Mouse (Mus musculus): ENCODE measurements around the gene 1700013F07Rik. TPM values are rescaled to one million over a fixed set of nuclear protein-coding genes. Genes with fewer than 3 reads are reported as not detected.
"Not testable (repeated sequence)": the region's sequence is repeated elsewhere in the genome, so short reads cannot be mapped to it uniquely, and the experiment has no call there.

1700013F07Rik gene
- 3.1 and 4.4 TPM in 2 replicates for polyA plus RNA-seq (2015; fragmentation: Nextera tagmentation; extraction: Ambion mirVana)

GRCm38 (mm10) chr3:108533951-108534350 is at the start of gene 1700013F07Rik:
Gene 1700013F07Rik (plus strand): TSS chr3:108534150.
- 90% methylated on average over 6 of the region's 6 CpGs for WGBS
- Histone ChIP-seq H3K9me3 (replicated peaks; ENCODE audit: control insufficient read depth, low read length, poor library complexity, severe bottlenecking) (no peaks in the 10 kb centered on the region), H3K4me2 (ENCODE audit: low read length) (no peak within 1 kb of the TSS), H3K9ac (ENCODE audit: low read depth, low read length) (no peak within 1 kb of the TSS), H3K27ac (ENCODE audit: low read length) (no peak within 1 kb of the TSS), H3K4me3 (ENCODE audit: low read depth, low read length) (no peak within 1 kb of the TSS), H3K36me3 (ENCODE audit: control insufficient read depth, insufficient read depth, low read length) (no peaks in the 10 kb centered on the region), H3K4me1 (ENCODE audit: control insufficient read depth, insufficient read depth, low read length) (peaks cover 6% of the 10 kb centered on the region), H3K27me3 (ENCODE audit: control insufficient read depth, insufficient read depth, low read depth, low read length) (no peaks in the 10 kb centered on the region)
- ATAC-seq: no peak

- WGBS: 88% methylated on average over 4 of the region's 4 CpGs
- no peaks in the 10 kb centered on the region for H3K4me1 ChIP-seq (ENCODE audit: control insufficient read depth, insufficient read depth, low read length)
- no peak overlapping the region for H3K27ac ChIP-seq (ENCODE audit: low read length)
- H3K4me3 ChIP-seq (ENCODE audit: low read depth, low read length): no peak overlapping the region
- 0 out of 2 replicates have a peak, but pooled peaks cover 2% of the 10 kb centered on the region for H3K36me3 ChIP-seq (ENCODE audit: control insufficient read depth, insufficient read depth, low read length)
- ATAC-seq: no peak
- H3K9me3 ChIP-seq (replicated peaks; ENCODE audit: control insufficient read depth, low read length, poor library complexity, severe bottlenecking): no peaks in the 10 kb centered on the region
- no peaks in the 10 kb centered on the region for H3K27me3 ChIP-seq (ENCODE audit: control insufficient read depth, insufficient read depth, low read depth, low read length)
- no peak overlapping the region for H3K4me2 ChIP-seq (ENCODE audit: low read length)
- no peak overlapping the region for H3K9ac ChIP-seq (ENCODE audit: low read depth, low read length)
These were observed 49.2 kb upstream of the 1700013F07Rik start for GRCm38 (mm10) chr3:108484749-108485148.

DNA sequence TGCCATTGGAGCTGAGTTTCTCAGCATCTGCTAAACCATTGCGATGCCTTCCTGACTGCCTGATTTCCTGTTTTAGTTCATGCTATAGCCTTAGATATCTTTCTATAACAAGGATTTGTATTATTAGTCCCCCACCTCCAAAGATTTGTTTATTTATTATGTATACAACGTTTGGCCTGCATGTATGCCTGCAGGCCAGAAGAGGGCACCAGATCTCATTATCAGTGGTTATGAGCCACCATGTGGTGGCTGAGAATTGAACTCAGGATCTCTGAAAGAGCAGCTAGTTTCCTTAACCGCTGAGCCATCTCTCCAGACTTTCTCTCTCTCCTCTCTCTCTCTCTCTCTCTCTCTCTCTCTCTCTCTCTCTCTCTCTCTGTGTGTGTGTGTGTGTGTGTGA is 44.0 kb upstream of the 1700013F07Rik start:
- no peaks in the 10 kb centered on the region for H3K9me3 ChIP-seq (replicated peaks; ENCODE audit: control insufficient read depth, low read length, poor library complexity, severe bottlenecking)
- no peaks in the 10 kb centered on the region for H3K4me1 ChIP-seq (ENCODE audit: control insufficient read depth, insufficient read depth, low read length)
- no peak for ATAC-seq
- no peak overlapping the region for H3K9ac ChIP-seq (ENCODE audit: low read depth, low read length)
- H3K4me2 ChIP-seq (ENCODE audit: low read length): no peak overlapping the region
- no peak overlapping the region for H3K4me3 ChIP-seq (ENCODE audit: low read depth, low read length)
- H3K27me3 ChIP-seq (ENCODE audit: control insufficient read depth, insufficient read depth, low read depth, low read length): no peaks in the 10 kb centered on the region
- WGBS: 45% methylated on average over 3 of the region's 3 CpGs
- no peak overlapping the region for H3K27ac ChIP-seq (ENCODE audit: low read length)
- H3K36me3 ChIP-seq (ENCODE audit: control insufficient read depth, insufficient read depth, low read length): no peaks in the 10 kb centered on the region

DNA sequence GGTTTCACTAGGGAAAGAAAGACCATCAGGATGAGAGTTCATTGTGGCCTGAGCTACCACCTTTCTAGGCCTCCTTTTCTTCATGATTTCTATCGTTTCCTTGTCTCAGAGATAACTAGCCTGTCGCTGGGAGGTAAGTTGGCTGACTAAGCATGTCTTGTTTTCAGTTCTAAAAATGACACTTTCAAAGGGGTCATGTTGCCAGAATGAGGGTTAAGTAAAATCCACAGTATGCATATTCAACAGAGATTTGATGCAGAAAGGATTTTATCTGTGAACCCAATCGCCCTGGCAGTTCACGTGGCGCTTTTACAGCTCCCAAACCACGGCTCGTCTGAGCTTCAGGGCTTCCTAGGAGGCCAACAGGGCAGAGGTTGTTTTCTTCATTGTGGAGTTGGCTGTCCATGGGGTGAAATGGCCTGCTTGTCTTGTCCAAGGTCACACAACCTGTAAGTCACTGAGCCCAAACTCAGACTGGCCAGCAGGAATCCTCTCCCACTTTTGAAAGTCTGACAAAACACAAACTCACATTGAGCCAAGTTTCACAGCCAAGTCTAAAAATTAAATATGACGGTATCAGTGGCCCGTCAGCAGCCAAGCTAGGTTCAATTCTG is 39.0 kb upstream of the 1700013F07Rik start:
- H3K4me2 ChIP-seq (ENCODE audit: low read length): no peak overlapping the region
- H3K9me3 ChIP-seq (replicated peaks; ENCODE audit: control insufficient read depth, low read length, poor library complexity, severe bottlenecking): no peaks in the 10 kb centered on the region
- no peaks in the 10 kb centered on the region for H3K36me3 ChIP-seq (ENCODE audit: control insufficient read depth, insufficient read depth, low read length)
- H3K27me3 ChIP-seq (ENCODE audit: control insufficient read depth, insufficient read depth, low read depth, low read length): no peaks in the 10 kb centered on the region
- 53% methylated on average over 9 of the region's 9 CpGs for WGBS
- H3K4me3 ChIP-seq (ENCODE audit: low read depth, low read length): no peak overlapping the region
- no peak for ATAC-seq
- no peak overlapping the region for H3K9ac ChIP-seq (ENCODE audit: low read depth, low read length)
- H3K4me1 ChIP-seq (ENCODE audit: control insufficient read depth, insufficient read depth, low read length): 0 out of 2 replicates have a peak, but pooled peaks cover 3% of the 10 kb centered on the region
- H3K27ac ChIP-seq (ENCODE audit: low read length): no peak overlapping the region

DNA sequence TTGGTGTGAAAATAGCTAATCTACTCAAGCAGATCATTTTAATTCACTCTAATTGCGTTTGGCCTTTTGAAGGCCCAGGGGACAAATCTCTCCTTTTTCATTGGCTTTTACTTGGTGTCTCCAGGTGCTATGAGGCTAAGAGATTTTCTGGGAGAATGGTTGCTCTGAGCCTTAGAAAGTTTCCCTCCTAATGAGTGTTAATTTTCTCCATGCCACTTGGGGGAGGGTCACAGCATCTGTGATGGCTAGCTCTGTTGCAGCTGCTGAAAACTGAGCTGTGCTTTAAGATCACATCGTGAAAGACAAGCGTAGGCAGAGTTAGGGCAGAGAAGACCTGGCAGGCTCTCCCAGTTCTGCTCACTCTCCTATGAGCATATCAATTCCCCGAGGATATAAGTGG is 38.5 kb upstream of the 1700013F07Rik start:
- H3K27me3 ChIP-seq (ENCODE audit: control insufficient read depth, insufficient read depth, low read depth, low read length): no peaks in the 10 kb centered on the region
- H3K4me2 ChIP-seq (ENCODE audit: low read length): no peak overlapping the region
- 29% methylated on average over 4 of the region's 4 CpGs for WGBS

DNA sequence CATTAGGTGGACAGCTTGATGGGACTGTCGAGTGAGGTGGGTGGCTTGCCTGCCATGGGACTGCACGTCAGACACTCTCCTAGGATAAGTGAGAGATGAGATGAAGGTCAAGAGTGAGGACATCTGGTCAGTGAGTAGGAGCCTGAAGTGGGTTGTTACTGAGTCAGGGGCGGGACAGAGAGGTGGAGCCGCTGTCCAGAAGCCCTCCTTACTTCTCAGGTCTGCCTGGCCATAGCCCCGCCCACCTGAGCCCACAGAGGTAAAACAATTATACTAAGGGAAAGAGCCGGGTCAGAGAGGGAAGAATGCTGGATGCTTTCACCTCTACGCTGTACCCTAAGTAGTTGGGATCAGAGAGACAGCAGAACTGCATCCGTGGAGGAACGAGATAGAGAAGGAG is 36.3 kb upstream of the 1700013F07Rik start:
- H3K36me3 ChIP-seq (ENCODE audit: control insufficient read depth, insufficient read depth, low read length): no peaks in the 10 kb centered on the region
- no peak for ATAC-seq
- H3K4me1 ChIP-seq (ENCODE audit: control insufficient read depth, insufficient read depth, low read length): 0 out of 2 replicates have a peak, but pooled peaks cover 3% of the 10 kb centered on the region
- no peak overlapping the region for H3K4me3 ChIP-seq (ENCODE audit: low read depth, low read length)
- H3K9me3 ChIP-seq (replicated peaks; ENCODE audit: control insufficient read depth, low read length, poor library complexity, severe bottlenecking): no peaks in the 10 kb centered on the region
- 45% methylated on average over 9 of the region's 9 CpGs for WGBS
- no peak overlapping the region for H3K4me2 ChIP-seq (ENCODE audit: low read length)
- no peak overlapping the region for H3K27ac ChIP-seq (ENCODE audit: low read length)
- H3K27me3 ChIP-seq (ENCODE audit: control insufficient read depth, insufficient read depth, low read depth, low read length): no peaks in the 10 kb centered on the region
- no peak overlapping the region for H3K9ac ChIP-seq (ENCODE audit: low read depth, low read length)

More for the DNA sequence above, 38.5 kb upstream of the 1700013F07Rik start:
- 0 out of 2 replicates have a peak, but pooled peaks cover 3% of the 10 kb centered on the region for H3K4me1 ChIP-seq (ENCODE audit: control insufficient read depth, insufficient read depth, low read length)
- ATAC-seq: no peak
- H3K4me3 ChIP-seq (ENCODE audit: low read depth, low read length): no peak overlapping the region
- H3K27ac ChIP-seq (ENCODE audit: low read length): no peak overlapping the region
- H3K36me3 ChIP-seq (ENCODE audit: control insufficient read depth, insufficient read depth, low read length): no peaks in the 10 kb centered on the region
- H3K9ac ChIP-seq (ENCODE audit: low read depth, low read length): no peak overlapping the region
- H3K9me3 ChIP-seq (replicated peaks; ENCODE audit: control insufficient read depth, low read length, poor library complexity, severe bottlenecking): no peaks in the 10 kb centered on the region

GRCm38 (mm10) chr3:108499826-108500225 is 34.1 kb upstream of the 1700013F07Rik start:
- no peaks in the 10 kb centered on the region for H3K27me3 ChIP-seq (ENCODE audit: control insufficient read depth, insufficient read depth, low read depth, low read length)
- H3K9ac ChIP-seq (ENCODE audit: low read depth, low read length): no peak overlapping the region
- no peaks in the 10 kb centered on the region for H3K9me3 ChIP-seq (replicated peaks; ENCODE audit: control insufficient read depth, low read length, poor library complexity, severe bottlenecking)
- H3K36me3 ChIP-seq (ENCODE audit: control insufficient read depth, insufficient read depth, low read length): no peaks in the 10 kb centered on the region
- no peak overlapping the region for H3K4me2 ChIP-seq (ENCODE audit: low read length)
- H3K27ac ChIP-seq (ENCODE audit: low read length): no peak overlapping the region
- 68% methylated on average over 8 of the region's 8 CpGs for WGBS
- 0 out of 2 replicates have a peak, but pooled peaks cover 3% of the 10 kb centered on the region for H3K4me1 ChIP-seq (ENCODE audit: control insufficient read depth, insufficient read depth, low read length)
- H3K4me3 ChIP-seq (ENCODE audit: low read depth, low read length): no peak overlapping the region
- no peak for ATAC-seq

DNA sequence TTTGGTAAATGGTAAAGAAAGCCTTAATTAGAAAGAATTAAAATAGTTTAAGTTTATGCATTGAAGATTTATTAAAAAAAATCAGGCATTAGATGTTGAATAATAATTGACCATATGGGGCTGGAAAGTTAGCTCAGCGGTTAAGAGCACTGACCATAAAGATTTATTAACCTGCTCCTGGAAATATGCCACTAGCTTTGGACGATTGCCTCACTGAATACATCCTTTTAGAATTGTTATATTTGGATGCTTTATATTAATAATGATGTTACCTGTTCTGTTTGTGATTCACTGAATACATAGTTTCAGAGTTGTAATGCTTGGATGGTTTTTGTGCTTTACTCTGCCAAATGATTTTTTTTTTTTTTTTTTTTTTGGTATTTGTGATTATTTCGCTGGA is 32.5 kb upstream of the 1700013F07Rik start:
- H3K9ac ChIP-seq (ENCODE audit: low read depth, low read length); H3K27ac ChIP-seq (ENCODE audit: low read length); H3K4me2 ChIP-seq (ENCODE audit: low read length); H3K27me3 ChIP-seq (ENCODE audit: control insufficient read depth, insufficient read depth, low read depth, low read length); ATAC-seq; H3K9me3 ChIP-seq (replicated peaks; ENCODE audit: control insufficient read depth, low read length, poor library complexity, severe bottlenecking); H3K36me3 ChIP-seq (ENCODE audit: control insufficient read depth, insufficient read depth, low read length); H3K4me1 ChIP-seq (ENCODE audit: control insufficient read depth, insufficient read depth, low read length); H3K4me3 ChIP-seq (ENCODE audit: low read depth, low read length): not testable (repeated sequence)
- 87% methylated on average over 3 of the region's 3 CpGs for WGBS

GRCm38 (mm10) chr3:108503908-108504307 is 30.0 kb upstream of the 1700013F07Rik start:
- no peak overlapping the region for H3K4me3 ChIP-seq (ENCODE audit: low read depth, low read length)
- WGBS: 91% methylated on average over 4 of the region's 4 CpGs

More at GRCm38 (mm10) chr3:108503908-108504307, 30.0 kb upstream of the 1700013F07Rik start:
- no peak overlapping the region for H3K9ac ChIP-seq (ENCODE audit: low read depth, low read length)
- no peaks in the 10 kb centered on the region for H3K4me1 ChIP-seq (ENCODE audit: control insufficient read depth, insufficient read depth, low read length)
- H3K4me2 ChIP-seq (ENCODE audit: low read length): no peak overlapping the region
- no peaks in the 10 kb centered on the region for H3K36me3 ChIP-seq (ENCODE audit: control insufficient read depth, insufficient read depth, low read length)
- no peak for ATAC-seq
- no peaks in the 10 kb centered on the region for H3K27me3 ChIP-seq (ENCODE audit: control insufficient read depth, insufficient read depth, low read depth, low read length)
- H3K9me3 ChIP-seq (replicated peaks; ENCODE audit: control insufficient read depth, low read length, poor library complexity, severe bottlenecking): no peaks in the 10 kb centered on the region
- H3K27ac ChIP-seq (ENCODE audit: low read length): no peak overlapping the region

Measured in midbrain, embryonic 16.5 days (tissue).